Mouse (Mus musculus): ENCODE data around the gene Calm3.

Gene Calm3

GRCm38 (mm10) chr7:16915461-16916340 is 8.2 kb downstream of the Calm3 start:
- no peak for DNase-seq (ENCODE audit: low spot score)

DNA sequence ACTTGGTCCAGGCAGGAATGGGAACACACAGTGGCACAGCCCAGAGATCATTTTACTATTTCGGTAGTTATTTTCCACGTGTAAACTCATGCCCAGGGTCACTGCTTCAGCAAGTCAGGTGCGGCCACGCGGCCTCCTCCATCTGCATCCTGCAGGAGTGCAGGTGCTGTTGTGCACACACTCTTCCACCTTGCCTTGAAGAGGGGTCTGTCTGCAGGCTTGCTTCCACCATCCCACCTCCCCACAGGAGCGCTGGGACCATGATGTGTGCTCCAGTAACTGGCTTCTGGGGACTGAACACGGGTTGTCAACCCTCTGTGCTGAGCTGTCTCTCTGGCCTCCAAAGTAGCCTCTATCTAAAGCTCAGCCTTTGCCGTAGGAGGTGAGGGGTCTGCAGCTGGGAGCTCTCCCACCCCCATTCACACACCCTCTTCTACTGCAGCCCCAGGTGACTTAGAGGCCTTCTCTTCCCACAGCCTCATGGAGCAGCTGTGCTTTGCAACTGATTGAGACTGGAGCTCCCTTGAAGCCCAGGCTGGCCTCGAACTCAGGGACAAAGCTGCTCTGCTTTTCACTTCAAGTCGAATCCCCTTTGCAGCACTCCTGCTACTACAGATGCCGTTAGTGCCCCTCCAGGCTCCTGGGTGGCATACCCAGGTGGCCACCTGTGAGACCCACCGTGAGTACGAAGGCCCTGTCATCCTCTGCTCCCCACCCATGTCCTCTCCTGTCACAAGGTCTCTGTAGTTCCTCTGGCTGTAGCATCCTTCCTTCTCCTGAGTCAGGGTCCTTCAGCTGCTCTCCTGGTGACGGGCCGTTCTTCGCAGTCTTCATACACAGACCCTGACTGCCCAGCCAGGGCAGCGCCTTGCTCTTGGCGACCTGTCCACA is 9.2 kb downstream of the Calm3 start:
- DNase-seq (ENCODE audit: low spot score): no peak

DNA sequence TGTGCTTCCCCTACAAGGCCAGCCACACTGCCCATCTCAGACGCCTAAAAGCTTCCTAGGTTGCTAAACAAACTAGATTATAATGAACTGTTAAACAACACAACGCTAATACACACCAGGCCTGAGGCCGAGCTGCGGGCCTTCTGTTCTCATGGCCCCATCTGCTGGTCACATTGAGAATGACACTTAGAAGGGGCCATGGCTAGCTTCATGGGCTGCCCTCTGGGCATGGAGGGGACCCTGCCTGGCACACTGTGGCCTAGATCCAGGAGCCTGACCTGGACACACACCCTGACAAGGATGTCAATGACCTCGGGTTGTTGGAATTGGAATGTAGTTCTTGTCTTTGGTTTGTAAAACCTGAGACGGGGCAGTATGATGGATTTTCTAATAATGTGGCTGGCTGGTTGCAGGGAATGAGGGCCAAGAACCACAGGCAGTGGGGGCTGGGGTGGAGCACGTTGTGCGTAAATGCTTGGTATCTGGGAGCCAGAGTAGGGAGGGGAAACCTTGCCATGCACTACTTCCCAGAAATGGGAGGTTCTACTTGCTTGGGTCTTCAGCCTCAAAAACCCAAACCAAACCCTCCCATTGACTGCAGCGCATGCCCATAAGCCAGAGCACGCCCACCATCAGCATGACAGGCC is 10.0 kb downstream of the Calm3 start:
- peak; percentile 73 for DNase-seq (ENCODE audit: low spot score)

GRCm38 (mm10) chr7:16912360-16912759 is 11.6 kb downstream of the Calm3 start:
- peak; percentile 63 for DNase-seq (ENCODE audit: low spot score)

DNA sequence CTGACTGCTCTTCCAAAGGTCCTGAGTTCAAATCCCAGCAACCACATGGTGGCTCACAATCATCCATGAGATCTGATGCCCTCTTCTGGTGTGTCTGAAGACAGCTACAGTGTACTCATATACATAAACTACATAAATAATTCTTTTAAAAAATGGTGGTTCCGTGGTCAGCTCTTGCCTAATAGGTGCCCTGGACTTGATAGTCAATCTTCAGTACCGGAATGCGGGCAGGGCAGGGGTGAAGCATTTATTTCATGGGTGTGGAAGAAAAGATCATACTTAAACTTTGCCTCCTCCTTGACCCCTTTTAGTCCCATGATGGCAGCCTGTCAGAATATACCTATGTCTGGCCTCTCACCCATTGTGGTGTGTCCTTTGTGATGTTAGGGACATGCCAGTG is 12.0 kb downstream of the Calm3 start:
- no peak for DNase-seq (ENCODE audit: low spot score)

DNA sequence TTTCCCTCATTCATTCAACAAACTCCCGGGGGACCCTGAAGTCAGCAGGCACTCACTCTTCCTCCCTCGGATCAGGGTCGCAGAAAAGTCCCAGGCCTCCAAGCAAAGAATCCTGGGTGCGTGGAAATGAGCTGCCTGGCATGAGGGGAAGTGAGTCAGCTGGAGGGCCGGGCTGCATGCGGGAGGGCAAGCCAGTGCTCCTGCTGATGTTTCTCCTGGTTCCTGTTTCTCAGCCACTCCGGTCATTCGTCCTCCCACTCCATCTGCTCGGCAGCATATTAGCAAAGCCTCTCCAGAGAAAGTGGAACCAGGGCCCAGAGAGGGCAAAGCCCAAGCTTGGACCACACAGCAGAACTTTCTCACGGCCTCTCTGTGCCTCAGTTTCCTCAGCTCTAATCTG is 14.0 kb downstream of the Calm3 start:
- DNase-seq (ENCODE audit: low spot score): no peak

DNA sequence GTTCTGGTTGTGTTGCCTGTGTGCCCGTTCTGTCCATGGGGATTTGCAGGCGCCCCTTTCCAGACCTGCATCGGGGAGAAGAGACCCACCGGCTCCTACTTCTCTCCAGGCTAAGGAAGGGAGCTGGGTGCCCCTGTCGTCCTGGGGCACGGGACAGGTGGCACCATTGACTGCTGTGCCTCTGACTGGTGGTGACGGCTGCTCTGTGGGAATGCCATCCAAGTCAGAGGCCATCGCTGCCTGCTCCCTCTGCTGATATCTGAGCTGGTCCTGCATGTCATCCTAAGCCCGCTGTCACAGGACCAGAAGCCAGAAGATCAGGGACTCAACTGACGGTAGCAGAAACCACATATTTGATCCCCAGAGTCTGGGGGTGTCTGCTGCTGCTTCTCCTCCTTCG is 15.1 kb downstream of the Calm3 start:
- no peak for DNase-seq (ENCODE audit: low spot score)

DNA sequence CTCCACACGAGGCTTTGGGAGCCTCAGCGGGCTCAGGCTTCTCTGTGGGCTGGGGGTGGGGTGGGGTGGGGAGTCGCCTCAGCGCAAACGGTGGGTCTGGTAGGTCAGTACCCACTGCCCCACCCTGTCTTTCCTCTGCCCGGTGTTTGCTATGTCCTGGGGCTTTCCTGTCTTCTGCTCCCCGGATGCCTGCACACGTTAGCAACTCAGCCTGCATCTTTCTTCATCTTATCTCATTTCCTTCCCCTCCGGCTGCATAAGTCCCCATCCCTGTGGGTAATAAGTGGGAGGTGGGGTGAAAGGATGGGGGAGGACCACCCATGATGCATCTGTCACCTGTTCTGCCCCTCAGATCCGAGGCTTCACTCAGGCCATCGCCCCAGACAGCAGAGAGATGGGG is 15.5 kb downstream of the Calm3 start:
- DNase-seq (ENCODE audit: low spot score): no peak

DNA sequence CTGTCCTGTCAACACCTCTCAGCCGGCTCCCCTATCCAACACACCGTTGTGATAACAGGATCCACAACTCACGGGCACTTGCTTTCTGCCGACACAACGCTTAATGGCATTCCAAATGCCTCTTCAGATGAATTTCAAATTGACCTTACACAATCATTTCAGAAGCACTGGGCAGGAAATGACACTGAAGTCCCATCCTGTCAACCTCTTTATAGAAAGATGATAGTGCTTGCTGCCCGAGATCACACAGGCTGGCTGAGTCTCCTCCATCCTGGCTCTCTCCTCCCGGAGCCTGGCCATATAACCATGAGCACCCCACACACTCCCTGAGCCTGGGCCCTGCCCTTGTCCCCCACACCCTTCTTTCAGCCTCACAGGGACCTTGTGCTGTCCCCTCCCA is 16.1 kb downstream of the Calm3 start:
- no peak for DNase-seq (ENCODE audit: low spot score)

DNA sequence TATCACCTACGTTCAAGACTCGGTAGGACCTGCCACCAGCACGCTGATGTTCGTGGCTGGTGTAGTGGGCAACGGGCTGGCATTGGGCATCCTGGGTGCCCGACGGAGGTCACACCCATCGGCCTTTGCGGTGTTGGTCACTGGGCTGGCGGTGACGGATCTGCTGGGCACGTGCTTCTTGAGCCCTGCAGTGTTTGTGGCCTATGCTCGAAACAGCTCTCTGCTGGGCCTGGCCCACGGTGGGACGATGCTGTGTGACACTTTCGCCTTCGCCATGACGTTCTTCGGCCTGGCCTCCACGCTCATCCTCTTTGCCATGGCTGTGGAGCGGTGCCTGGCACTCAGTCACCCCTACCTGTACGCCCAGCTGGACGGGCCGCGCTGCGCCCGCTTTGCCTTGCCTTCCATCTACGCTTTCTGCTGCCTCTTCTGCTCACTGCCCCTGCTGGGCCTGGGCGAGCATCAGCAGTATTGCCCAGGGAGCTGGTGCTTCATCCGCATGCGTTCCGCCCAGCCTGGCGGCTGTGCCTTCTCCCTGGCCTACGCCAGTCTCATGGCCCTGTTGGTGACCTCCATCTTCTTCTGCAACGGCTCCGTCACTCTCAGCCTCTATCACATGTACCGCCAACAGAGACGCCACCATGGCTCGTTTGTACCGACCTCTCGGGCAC is 16.9 kb downstream of the Calm3 start:
- DNase-seq (ENCODE audit: low spot score): no peak

DNA sequence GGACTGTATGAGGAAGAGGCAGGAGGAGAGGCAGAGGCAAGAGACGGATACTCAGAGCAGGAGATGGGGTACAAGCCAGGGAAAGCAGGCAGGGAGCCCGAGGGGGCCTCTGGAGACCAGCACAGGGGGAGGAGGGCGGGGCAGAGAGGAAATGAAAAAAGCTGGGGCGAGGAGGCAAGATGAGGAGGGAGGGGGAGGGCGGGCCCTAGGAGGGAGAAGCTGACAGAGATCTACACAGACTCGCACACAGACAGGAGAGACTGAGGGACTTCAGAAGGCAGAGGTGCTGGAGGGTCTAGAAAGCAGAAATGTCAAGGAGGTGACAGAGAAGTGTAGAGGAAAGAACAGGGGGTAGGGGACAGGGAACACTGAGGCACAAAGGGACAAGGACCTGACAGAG is 17.6 kb downstream of the Calm3 start, which contains the start of gene Ptgir:
TSS of gene Ptgir (plus strand) at position 210 of the 400 bp plus-strand sequence.
- DNase-seq (ENCODE audit: low spot score): no peak

DNA sequence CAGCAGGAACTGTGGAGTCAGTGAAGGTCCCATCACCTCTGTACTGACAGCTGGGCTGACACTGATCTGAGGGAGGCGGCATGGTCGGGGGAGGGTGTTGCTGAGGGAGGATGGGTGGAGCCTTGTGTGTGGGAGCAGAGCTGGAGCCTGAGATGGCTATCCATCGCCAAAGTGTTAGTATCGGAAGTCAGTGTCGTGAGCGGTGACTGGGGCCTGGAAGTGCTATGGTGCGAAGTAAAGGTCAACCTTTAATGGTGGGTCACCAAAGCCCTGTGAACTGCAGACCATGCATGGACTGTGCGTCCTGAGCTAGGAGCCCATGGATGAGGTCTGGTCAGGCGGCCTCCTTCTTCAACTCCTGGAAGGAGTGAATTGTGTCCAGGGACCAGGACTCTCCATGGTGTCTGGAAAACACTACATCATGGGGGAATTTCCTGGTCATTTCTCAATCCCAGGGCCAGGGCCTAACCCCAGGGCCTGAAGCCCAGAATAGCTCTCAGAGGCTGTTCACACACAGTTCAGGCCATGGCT is 18.4 kb downstream of the Calm3 start:
- peak; percentile 61 for DNase-seq (ENCODE audit: low spot score)

DNA sequence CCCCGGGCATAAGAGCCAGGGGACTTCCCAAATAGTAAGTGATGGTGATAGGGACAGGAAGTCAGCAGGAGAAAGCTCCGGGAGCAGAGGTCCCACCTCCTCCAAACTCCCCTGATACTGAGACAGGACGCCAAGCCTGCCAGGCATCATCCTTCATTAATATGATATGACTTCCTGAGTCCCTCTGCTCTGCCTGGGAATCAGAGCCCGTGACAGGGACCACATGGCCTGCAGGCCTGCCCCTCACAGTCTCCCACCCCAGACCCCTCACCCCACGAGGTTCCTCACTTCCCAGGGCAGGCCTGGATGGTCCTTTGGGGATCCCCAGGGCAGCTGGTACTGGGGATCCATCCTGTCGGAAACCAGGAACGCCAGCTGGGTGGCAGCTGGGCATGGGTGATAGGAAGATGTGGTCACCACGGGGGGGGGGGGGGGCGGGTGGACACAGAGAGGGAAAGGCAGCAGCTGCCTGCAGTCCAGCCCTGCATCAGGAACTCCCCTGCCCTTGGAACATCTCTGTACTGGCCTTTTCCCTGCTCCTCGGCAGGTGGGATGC is 19.7 kb downstream of the Calm3 start:
- DNase-seq (ENCODE audit: low spot score): no peak

DNA sequence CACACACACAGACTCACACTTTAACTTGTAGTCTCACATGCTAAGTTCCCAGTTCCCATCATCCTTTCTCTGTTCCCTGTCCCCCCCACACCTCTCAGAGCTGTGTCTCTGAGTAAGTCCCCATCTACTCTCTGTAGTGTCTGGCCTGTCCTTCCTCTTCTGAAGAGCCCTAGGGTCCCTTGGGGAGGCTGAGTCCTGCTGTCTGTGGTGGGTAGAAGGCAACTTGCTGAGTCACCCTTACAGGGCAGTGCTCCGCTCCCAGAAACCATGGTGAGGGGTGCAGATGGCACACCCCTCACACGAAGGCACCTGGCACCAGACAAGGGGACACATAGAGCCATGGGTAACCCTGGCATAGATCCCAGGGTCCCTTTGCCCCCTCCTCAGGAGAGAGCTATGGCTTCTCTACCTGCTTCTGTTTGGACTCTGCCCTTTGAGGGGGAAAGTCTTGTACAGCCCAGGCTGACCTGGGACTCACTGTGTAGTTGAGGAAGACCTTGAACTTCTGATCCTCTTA is 20.4 kb downstream of the Calm3 start:
- no peak for DNase-seq (ENCODE audit: low spot score)

DNA sequence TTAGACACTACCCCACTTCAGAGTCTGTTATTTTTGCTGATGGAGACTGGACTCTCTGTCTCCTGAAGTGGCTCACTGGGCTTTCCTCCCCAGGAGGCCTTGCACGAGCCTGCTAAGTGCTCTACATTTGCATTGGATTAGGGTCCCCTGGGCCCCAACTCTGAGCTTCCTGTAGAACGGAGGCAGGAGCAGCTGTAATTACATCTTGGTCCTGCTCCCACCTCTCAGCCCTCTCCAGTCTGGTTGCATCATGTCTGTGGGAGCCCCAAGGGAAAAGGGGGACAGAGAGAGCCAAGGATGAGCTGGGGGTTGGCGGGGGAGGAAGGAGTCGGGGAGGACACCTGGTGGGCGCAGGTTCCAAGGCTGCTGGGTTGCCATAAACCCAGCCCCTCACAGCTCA is 23.4 kb downstream of the Calm3 start:
- no peak for DNase-seq (ENCODE audit: low spot score)

- DNase-seq (ENCODE audit: low spot score): no peak
Observed at GRCm38 (mm10) chr7:16895511-16895910, 28.4 kb downstream of the Calm3 start.

DNA sequence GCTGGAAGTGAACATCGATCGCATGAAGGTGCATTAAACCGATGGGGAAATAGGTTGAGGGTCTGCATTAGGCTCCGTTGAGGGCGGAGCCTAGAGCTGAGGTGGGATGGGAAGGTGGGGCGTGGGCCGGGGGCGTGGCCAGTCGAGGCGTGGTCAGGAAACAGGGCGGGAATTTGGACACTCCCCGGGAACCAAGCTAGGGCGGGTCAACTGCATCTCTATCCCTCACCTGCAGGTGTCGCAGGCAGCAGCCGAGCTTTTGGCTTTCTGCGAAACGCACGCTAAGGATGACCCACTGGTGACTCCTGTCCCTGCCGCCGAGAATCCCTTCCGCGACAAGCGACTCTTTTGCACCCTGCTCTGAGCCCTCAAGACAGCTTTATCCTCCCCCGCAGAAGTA is 28.9 kb downstream of the Calm3 start:
- DNase-seq (ENCODE audit: low spot score): no peak

DNA sequence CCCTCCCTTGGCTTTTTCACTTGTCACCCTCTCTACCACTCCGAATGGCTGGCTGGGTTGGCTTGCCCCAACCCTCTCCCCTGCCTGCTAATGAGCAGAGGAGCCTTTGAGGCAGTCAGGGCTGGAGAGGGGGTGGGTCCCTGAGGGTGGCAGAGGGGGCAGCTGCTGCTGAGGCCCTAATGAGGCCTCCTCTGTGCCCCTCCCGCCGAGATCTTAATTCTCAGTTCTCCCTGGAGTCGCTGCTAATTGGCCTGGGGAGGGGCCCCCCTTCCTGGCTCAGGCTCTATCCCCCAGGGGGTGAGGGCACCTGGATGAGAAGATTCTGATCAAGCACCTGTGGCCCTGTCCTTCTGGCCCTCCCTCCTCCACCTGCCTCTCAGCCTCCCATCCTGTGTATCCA is 29.6 kb downstream of the Calm3 start:
- no peak for DNase-seq (ENCODE audit: low spot score)

GRCm38 (mm10) chr7:16893612-16894011 is 30.3 kb downstream of the Calm3 start:
- no peak for DNase-seq (ENCODE audit: low spot score)

DNA sequence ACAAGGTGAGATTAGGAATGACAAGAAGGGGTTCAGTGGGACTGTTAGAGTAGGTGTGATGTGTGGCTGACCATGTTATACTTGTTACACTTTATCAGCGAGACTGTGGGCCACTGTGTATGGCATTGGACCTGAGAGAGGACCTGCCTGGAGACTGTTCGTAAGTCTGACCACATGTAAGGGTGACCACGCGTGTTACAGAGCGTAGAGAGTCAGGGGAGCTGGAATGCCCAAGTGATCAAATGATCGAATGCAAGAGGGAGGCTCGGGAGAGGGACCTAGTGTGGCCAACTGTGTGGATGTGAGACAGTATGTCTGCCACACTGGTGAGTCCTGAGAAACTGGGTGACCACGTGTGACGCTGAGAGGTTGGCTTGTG is 31.6 kb downstream of the Calm3 start:
- no peak for DNase-seq (ENCODE audit: low spot score)
